Mouse (Mus musculus) retina, embryonic 14.5 days (tissue): ENCODE results near the gene Slc51b.

Experiments
- DNase-seq: peaks from one replicate; pipeline ENCODE4 v3.0.0-alpha.2; 2015; ENCODE audit warnings: low spot score

Gene Slc51b

DNA sequence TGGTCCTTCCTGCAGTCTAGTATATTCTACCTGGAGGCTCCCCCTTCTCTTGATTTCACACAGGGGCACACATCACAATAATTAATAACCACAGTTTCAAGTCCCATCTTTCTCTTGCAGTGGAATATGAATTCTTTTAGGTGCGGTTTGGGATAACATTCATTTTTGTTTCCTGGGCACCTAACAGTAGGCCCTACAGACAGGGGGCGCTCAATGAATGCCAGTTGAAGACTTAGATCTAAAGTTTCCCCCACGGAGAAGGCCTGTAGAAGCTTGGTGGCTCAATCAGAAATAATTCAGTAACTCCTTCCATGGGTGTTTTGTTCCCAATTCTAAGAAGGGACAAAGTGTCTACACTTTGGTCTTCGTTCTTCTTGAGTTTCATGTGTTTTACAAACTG, 50.3 kb downstream of the Slc51b start:
- DNase-seq: peak; percentile 33

DNA sequence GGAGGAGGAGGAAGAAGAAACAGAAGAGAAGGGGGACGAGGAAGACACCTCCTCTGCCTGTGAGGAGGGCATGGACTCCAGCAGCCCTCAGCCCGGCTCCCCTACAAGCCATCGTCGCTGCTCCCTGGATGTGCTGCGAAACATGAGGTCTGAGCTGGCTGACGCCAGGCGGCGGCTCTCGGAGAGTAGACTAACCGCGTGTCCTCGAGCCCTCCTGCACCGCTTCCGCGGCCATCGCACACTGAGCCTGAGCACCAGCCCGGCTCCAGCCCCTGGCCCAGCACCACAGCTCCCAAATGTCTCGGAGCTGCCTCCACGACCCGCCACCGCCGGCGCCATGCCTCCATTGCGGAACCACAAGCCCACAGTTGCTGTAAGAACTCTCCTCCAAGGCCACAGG, 51.0 kb downstream of the Slc51b start:
- no peak for DNase-seq

GRCm38 (mm10) chr9:65365721-65366120, 57.0 kb downstream of the Slc51b start:
- no peak for DNase-seq

GRCm38 (mm10) chr9:65363684-65364083, 59.1 kb downstream of the Slc51b start:
- peak; percentile 67 for DNase-seq
